Mouse (Mus musculus) E14TG2a.4 (cell line): ENCODE data around the gene Sdk2.

Source experiments
- H3K27me3 ChIP-seq: 2 replicates; pipeline ENCODE4 v1.6.1; 2014; ENCODE audit warnings: low read length, control low read depth; ENCODE audit not compliant: insufficient read depth
- H3K36me3 ChIP-seq: 2 replicates; pipeline ENCODE4 v1.6.1; 2014; ENCODE audit warnings: low read length, control low read depth; ENCODE audit not compliant: insufficient read depth
- H3K4me1 ChIP-seq: replicated peaks from 2 replicates; pipeline ENCODE4 v1.6.1; 2014; ENCODE audit warnings: low read depth, low read length, control low read depth
- H3K4me3 ChIP-seq: replicated peaks from 2 replicates; pipeline ENCODE4 v1.5.1; 2014; ENCODE audit warnings: mild to moderate bottlenecking, low read length
- H3K9me3 ChIP-seq: 2 replicates; pipeline ENCODE4 v1.6.1; 2014; ENCODE audit warnings: low read length, control low read depth
- CTCF ChIP-seq: conservative IDR thresholded peaks from 2 replicates; pipeline ENCODE4 v1.5.1; 2014; ENCODE audit warnings: low read length
- NANOG ChIP-seq: IDR thresholded peaks from 2 replicates; pipeline ENCODE4 v1.6.1; 2014; ENCODE audit warnings: borderline replicate concordance, low read length, mixed read lengths
- POU5F1 ChIP-seq: IDR thresholded peaks from 2 replicates; pipeline ENCODE4 v1.6.1; 2014; ENCODE audit warnings: low read length, borderline replicate concordance

The Sdk2 gene

DNA sequence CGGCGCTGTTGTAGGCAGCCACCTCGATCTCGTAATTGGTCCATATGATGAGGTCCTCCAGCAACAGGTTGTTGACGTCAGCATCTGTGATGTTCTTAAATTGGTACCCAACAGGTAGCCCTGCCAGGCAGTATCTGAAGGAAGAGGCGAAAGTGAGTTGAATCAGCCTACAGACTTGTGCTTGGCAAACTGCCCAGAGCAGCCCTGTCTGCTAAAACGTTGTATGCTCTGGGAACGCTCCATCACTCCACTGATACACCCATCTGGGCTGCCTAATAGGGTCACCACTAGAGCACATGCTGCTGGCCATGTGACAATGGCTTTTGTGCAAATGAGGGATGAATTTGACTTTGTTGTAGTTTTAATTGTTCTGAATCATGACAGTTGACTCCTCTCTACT is 215.1 kb downstream of the Sdk2 start:
- Histone ChIP-seq H3K36me3 (no peaks in the 10 kb centered on the region), H3K27me3 (no peaks in the 10 kb centered on the region; the same call in 1 of the 2 replicates)
- TF ChIP-seq CTCF: no peak
- no peak for TF ChIP-seq NANOG
- no peak for TF ChIP-seq POU5F1

DNA sequence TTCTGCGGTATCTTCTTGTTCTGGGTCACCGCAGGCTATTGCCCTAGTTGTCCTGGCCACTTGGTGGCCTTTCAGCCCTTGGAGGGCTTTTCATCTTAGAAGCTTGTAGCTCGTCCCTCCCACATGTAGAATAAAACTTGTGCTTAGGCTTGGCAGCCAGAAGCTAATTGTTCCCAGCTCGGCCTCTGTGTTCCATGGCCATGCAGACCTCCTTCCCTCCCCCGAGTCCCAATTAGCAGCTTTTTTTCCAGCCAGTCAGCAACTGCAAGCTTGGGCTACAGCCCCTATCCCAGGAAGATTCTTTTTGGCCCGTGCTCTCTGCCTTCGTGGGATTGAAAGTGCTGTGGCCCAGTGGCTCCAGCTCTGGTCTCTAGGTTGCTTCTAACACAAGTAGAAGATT is 217.5 kb downstream of the Sdk2 start:
- no peak for TF ChIP-seq POU5F1
- no peak for TF ChIP-seq NANOG
- TF ChIP-seq CTCF: no peak
- Histone ChIP-seq H3K4me3 (no peak overlapping the region), H3K36me3 (no peaks in the 10 kb centered on the region), H3K4me1 (no peaks in the 10 kb centered on the region), H3K9me3 (no peaks in the 10 kb centered on the region), H3K27me3 (no peaks in the 10 kb centered on the region; the same call in 1 of the 2 replicates)

More for the DNA sequence above, 215.1 kb downstream of the Sdk2 start:
- Histone ChIP-seq H3K4me3 (no peak overlapping the region), H3K4me1 (peaks cover 10% of the 10 kb centered on the region; the same call in 1 of the 2 replicates), H3K9me3 (no peaks in the 10 kb centered on the region)

DNA sequence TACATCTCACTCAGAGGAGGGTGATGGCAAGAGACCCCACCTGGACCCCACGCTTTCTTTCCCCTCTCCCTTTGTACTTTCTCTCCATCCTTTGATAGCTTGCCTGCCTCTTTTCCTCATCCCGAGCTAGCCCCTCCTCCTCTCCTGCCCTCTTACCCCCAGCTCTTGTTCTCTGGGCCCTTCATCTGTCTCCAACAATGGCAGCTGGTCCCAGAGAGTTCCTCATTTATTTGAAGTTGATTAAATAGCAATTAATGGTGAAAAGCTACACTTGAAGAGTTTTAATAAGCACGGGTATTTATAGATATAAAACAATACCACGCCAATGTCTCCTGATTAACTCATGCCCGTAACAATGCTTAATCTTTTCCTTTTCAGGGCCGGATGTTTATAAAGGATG is 222.9 kb downstream of the Sdk2 start:
- Histone ChIP-seq H3K36me3 (no peaks in the 10 kb centered on the region), H3K4me1 (no peaks in the 10 kb centered on the region), H3K27me3 (0 out of 2 replicates have a peak, but pooled peaks cover 3% of the 10 kb centered on the region), H3K9me3 (no peaks in the 10 kb centered on the region), H3K4me3 (no peak overlapping the region)
- no peak for TF ChIP-seq POU5F1

DNA sequence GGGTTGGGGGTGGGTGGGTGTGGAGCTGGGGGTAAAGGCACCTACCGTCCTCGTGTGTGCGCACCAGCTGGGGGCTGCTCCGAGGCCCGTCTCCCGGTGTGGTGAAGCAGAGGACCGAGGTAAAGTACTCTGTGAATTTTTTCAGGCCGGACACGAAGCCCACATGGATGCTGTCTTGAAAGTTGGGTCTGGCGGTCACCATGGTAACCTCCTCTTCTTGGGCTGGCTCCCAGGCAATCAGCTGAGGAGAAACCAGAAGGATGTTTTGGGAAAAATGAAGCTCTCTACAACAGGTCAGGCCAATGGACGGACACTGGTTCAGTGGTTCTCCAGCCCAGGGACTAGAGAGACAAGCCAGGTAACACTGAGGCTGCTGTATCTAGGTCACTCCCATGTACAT is 224.0 kb downstream of the Sdk2 start:
- Histone ChIP-seq H3K36me3 (no peaks in the 10 kb centered on the region), H3K27me3 (0 out of 2 replicates have a peak, but pooled peaks cover 3% of the 10 kb centered on the region), H3K4me1 (no peaks in the 10 kb centered on the region), H3K4me3 (no peak overlapping the region), H3K9me3 (no peaks in the 10 kb centered on the region)
- TF ChIP-seq NANOG (no peak), POU5F1 (no peak), CTCF (no peak)

DNA sequence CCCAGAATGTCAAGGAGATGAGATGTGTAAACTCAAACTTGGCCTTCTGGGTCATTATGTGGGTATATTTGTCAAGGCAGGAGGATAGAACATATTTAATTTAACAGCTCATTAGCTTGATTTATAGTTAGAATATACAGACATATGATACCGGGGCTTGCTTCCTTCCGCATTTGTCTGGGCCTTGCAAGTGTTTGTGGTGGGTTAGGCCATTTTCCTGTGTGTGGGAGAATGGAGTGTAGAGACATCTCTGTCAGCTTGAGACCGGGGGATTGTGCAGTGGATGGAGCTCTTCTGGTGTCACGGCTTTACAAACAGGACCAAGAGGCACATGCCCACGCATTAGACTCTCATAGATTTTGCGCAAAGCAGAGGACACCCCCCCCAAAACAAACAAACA is 235.2 kb downstream of the Sdk2 start:
- Histone ChIP-seq H3K4me1 (peaks cover 17% of the 10 kb centered on the region), H3K27me3 (peaks cover 38% of the 10 kb centered on the region), H3K36me3 (no peaks in the 10 kb centered on the region), H3K4me3 (no peak overlapping the region), H3K9me3 (peaks cover 7% of the 10 kb centered on the region)
- TF ChIP-seq POU5F1: no peak
- TF ChIP-seq CTCF: no peak
- no peak for TF ChIP-seq NANOG

DNA sequence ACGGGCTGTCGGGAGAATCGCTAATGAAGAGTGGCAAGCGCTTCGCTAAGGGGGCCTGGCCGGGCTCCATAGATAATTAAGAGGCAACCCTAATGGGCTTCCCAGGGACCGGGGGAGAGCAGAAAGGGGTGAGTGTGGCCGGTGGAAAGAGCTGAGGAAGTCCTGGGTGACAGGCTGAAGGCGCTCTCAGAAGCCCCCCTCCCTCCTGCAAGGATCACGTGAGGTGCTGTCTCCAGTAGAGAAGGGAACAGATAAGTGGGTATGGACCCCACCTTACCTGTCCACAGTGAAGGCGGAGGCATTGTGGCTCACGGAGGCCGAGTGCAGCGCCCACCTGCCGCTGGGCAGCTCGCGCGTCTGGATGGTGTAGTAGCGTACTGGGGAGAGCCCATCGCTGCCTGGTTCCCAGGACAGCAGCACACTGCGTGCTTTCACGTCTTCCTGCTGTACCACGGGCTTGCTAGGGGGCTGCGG is 238.7 kb downstream of the Sdk2 start:
- peaks cover 9% of the 10 kb centered on the region for H3K4me1 ChIP-seq
- H3K9me3 ChIP-seq: peaks cover 7% of the 10 kb centered on the region
- TF ChIP-seq POU5F1: no peak
- TF ChIP-seq NANOG: no peak
- no peak for TF ChIP-seq CTCF
- peak overlapping the region; percentile 56 for H3K4me3 ChIP-seq
- H3K36me3 ChIP-seq: no peaks in the 10 kb centered on the region
- peaks cover 57% of the 10 kb centered on the region for H3K27me3 ChIP-seq

DNA sequence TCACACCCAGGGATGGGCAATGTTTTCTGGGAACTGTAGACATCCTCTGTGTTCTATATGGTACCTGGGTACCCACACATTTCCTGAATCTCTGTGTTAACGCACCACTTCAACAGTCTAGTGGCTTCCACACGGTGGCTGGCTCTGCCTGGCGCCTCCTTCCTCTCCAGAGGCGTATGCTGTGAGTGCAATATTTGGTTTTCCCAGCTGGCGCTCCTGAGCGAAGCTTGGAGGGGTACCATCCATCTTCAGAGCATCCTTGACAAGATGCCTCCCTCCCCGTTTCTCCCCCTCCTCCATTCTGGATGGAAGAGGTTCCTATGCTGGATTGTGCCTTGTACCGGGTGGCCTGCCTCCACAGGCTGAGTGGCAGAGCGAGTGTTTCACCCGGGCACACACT is 246.8 kb downstream of the Sdk2 start:
- Histone ChIP-seq H3K4me3 (no peak overlapping the region), H3K27me3 (peaks cover 42% of the 10 kb centered on the region), H3K4me1 (peaks cover 6% of the 10 kb centered on the region), H3K36me3 (no peaks in the 10 kb centered on the region), H3K9me3 (no peaks in the 10 kb centered on the region)
- TF ChIP-seq POU5F1: no peak
- TF ChIP-seq NANOG: no peak

DNA sequence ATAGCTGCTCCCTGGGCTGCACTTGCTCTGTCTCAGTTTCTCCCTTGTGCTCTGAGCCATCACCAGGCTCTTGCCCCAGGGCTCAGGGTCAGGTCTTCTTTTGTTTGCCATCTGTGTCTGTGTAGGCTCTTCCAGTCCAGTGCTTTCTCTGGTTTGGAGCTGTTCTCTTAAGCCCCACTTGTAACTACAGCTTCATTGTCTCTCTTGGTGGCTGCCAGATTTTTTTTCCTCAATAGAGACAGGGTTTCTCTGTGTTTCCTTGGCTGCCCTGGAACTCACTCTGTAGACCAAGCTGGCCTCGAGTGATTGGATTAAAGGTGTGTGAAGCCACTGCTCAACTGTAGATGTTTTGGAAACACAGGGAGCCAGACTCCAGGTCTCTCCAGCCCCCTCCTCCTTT is 247.8 kb downstream of the Sdk2 start:
- no peaks in the 10 kb centered on the region for H3K36me3 ChIP-seq
- H3K9me3 ChIP-seq: no peaks in the 10 kb centered on the region
- peaks cover 6% of the 10 kb centered on the region for H3K4me1 ChIP-seq
- H3K27me3 ChIP-seq: peaks cover 32% of the 10 kb centered on the region
- H3K4me3 ChIP-seq: no peak overlapping the region
- TF ChIP-seq CTCF (no peak), POU5F1 (no peak), NANOG (no peak)

DNA sequence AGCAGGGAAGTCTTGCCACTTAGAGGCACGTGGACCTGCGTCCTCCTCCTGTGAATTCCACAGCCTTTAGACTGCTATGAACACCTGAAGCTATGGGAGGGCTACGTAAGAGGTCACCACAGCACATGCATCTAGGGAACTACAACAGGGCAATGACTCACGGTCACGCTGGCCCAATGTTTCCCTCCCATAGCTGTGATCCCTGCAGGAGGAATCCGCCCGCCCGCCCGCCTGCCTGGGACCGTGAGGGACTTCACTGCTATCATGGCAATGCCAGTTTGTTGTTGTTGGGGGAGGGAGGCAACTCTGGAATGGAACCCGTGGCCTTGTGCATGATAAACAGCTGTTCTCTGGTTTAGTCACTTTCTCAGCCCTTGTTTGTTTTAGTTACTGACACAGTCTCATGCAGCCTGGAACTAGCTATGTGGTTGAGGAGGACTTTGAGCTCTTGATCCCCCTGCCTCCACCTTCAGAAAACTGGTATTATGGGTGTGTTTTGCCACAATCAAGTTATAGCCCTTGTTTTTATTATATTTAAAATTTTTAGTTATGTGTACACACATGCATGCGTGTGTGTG is 249.8 kb downstream of the Sdk2 start:
- Histone ChIP-seq H3K4me3 (no peak overlapping the region), H3K36me3 (no peaks in the 10 kb centered on the region), H3K4me1 (peaks cover 8% of the 10 kb centered on the region), H3K9me3 (no peaks in the 10 kb centered on the region), H3K27me3 (peaks cover 25% of the 10 kb centered on the region; the same call in 1 of the 2 replicates)
- TF ChIP-seq NANOG: no peak
